Mouse (Mus musculus) retina, embryonic 14.5 days (tissue): Measurements from ENCODE around the gene Vmn1r205.
"Not testable (repeated sequence)": the region's sequence is repeated elsewhere in the genome, so short reads cannot be mapped to it uniquely, and the experiment has no call there.

Experiments
- DNase-seq: peaks from one replicate; pipeline ENCODE4 v3.0.0-alpha.2; 2015; ENCODE audit warnings: low spot score

The Vmn1r205 gene

DNA sequence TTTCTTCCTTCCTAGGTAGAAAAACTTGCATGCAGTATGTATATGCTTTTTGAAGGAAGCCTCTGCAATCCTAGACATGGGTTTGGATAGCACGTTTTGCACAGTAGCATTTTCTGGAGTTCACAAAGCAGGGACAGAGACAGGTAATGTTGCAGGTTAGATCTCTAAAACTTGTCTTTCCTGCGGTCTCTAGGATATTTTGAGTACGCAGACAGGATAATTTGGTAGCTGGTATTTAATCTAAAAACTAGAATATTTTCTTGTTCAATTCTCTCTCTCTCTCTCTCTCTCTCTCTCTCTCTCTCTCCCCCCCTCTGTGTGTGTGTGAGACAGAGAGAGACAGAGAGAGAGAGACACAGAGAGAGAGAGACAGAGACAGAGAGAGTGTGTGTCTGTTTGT is at the start of gene Vmn1r205:
Vmn1r205 (minus strand) TSS at position 101 of the 400 bp plus-strand sequence.
- no peak for DNase-seq

DNA sequence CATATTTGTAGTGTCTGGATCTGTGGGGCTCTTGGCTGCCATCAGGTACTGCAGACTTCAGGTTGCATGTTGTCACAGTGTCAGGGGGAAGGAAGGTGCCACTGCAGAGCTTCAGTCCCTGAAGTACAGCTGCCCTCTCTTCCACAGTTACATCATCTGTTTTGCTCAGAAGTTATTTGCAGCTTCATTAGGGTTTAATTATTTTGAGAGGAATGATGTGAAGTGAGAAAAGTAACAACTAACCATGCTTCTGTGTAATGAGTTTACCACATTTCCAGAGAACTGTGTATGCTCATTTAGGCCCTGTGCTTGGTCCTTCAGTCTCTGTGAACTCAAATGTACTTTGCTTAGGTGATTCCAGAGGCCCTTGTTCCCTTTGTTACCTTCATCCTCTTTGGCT is 31.4 kb upstream of the Vmn1r205 start, which contains the start of gene Vmn1r206:
Vmn1r206 (minus strand) TSS at position 101 of the 400 bp plus-strand sequence.
- not testable (repeated sequence) for DNase-seq

GRCm38 (mm10) chr13:22583336-22583735 is 9.5 kb downstream of the Vmn1r205 start:
- DNase-seq: not testable (repeated sequence)

GRCm38 (mm10) chr13:22574911-22575310 is 17.9 kb downstream of the Vmn1r205 start:
- not testable (repeated sequence) for DNase-seq

DNA sequence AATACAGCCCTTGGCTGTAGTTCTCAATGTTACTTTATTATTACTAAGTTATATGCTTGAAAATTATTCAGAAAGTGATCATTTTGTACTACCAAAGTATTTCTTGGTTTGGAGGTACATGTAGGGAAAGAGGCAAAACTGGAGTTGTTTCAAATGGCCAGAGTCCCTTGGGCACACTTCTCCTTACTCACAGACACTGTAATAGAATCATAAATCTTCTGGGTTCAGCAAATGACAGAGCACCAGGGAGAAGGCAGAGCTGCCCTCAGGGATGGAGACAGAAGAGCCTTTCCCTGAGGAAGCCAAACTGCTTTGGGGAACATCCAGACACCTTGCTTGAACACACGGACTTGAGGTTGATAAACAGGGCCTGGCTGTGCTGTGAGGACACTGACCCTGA is 39.9 kb downstream of the Vmn1r205 start, which contains the start of gene Vmn1r204:
Vmn1r204 (plus strand) TSS at position 301 of the 400 bp plus-strand sequence.
- DNase-seq: not testable (repeated sequence)
